Mouse (Mus musculus) embryonic facial prominence, embryonic 11.5 days (tissue): Measurements from ENCODE around the gene Lrmda. TPM values are rescaled to one million over a fixed set of nuclear protein-coding genes. Genes with fewer than 3 reads are reported as not detected.

Source experiments
- ATAC-seq: fragments of 200-750 bp; cut with Nextera tagmentation; replicated peaks from 2 replicates; pipeline ENCODE4 v1.8.0; 2017; ENCODE audit warnings: low read depth; ENCODE audit not compliant: insufficient number of reproducible peaks, low FRiP score, low TSS enrichment
- DNase-seq: peaks from one replicate; pipeline ENCODE4 v3.0.0-alpha.2; 2015; ENCODE audit warnings: low spot score
- H3K27ac ChIP-seq: fragments of 300-500 bp; sonication (generic); replicated peaks from 2 replicates; pipeline ENCODE4 v1.5.1; 2014; ENCODE audit warnings: mild to moderate bottlenecking, low read depth, low read length, control low read depth
- H3K27me3 ChIP-seq: fragments of 300-500 bp; sonication (generic); 2 replicates; pipeline ENCODE4 v1.6.1; 2014; ENCODE audit warnings: mild to moderate bottlenecking, low read length, moderate library complexity, mixed read lengths; ENCODE audit not compliant: control insufficient read depth, insufficient read depth
- H3K36me3 ChIP-seq: fragments of 300-500 bp; sonication (generic); replicated peaks from 2 replicates; pipeline ENCODE4 v1.6.1; 2014; ENCODE audit warnings: low read depth, mild to moderate bottlenecking, low read length, moderate library complexity, mixed read lengths; ENCODE audit not compliant: control insufficient read depth, insufficient read depth
- H3K4me1 ChIP-seq: fragments of 300-500 bp; sonication (generic); 2 replicates; pipeline ENCODE4 v1.6.1; 2014; ENCODE audit warnings: low read length, mixed read lengths; ENCODE audit not compliant: control insufficient read depth, insufficient read depth
- H3K4me2 ChIP-seq: fragments of 300-500 bp; sonication (generic); 2 replicates; pipeline ENCODE4 v1.6.1; 2014; ENCODE audit warnings: low read depth, mild to moderate bottlenecking, control low read depth, low read length, moderate library complexity
- H3K4me3 ChIP-seq: fragments of 300-500 bp; sonication (generic); 2 replicates; pipeline ENCODE4 v1.5.1; 2014; ENCODE audit warnings: low read depth, low read length, control low read depth
- H3K9ac ChIP-seq: fragments of 300-500 bp; sonication (generic); replicated peaks from 2 replicates; pipeline ENCODE4 v1.6.1; 2014; ENCODE audit warnings: mild to moderate bottlenecking, control low read depth, low read length
- H3K9me3 ChIP-seq: fragments of 300-500 bp; sonication (generic); replicated peaks from 2 replicates; pipeline ENCODE4 v1.6.1; 2016; ENCODE audit warnings: mild to moderate bottlenecking, low read length, inconsistent platforms, mixed read lengths; ENCODE audit not compliant: control insufficient read depth
- WGBS: fragments of 180-500 bp; shearing (Covaris S2); extraction: QIAGEN DNeasy Blood & Tissue Kit; methylation state at CpG from one replicate; pipeline ENCODE4 v1.1.7; 2014; 5-methylcytosine and 5-hydroxymethylcytosine counted together
- polyA plus RNA-seq: library from polyadenylated mRNA; unstranded; fragments of >200 nt; fragmentation: Nextera tagmentation; extraction: Ambion mirVana; gene quantifications from 2 replicates; pipeline ENCODE4 v1.2.1, GENCODE M21; 2014

The Lrmda gene
- polyA plus RNA-seq, 1 experiment from 2014 or later = 0.22 TPM

GRCm38 (mm10) chr14:22822942-22823341 lies 803.4 kb downstream of the Lrmda start:
- no peaks in the 10 kb centered on the region for H3K36me3 ChIP-seq
- no peaks in the 10 kb centered on the region for H3K27me3 ChIP-seq
- H3K9me3 ChIP-seq = no peaks in the 10 kb centered on the region
- DNase-seq (no peak), ATAC-seq (no peak)
- 73% methylated on average over 3 of the region's 3 CpGs for WGBS
- H3K4me1 ChIP-seq = no peaks in the 10 kb centered on the region
- H3K4me3 ChIP-seq = no peak overlapping the region
- H3K27ac ChIP-seq = no peak overlapping the region
- H3K4me2 ChIP-seq = no peak overlapping the region
- no peak overlapping the region for H3K9ac ChIP-seq

- no peak overlapping the region for H3K4me3 ChIP-seq
- ATAC-seq (no peak), DNase-seq (no peak)
- no peaks in the 10 kb centered on the region for H3K36me3 ChIP-seq
- no peak overlapping the region for H3K9ac ChIP-seq
- WGBS = 78% methylated on average over 3 of the region's 3 CpGs
- no peaks in the 10 kb centered on the region for H3K4me1 ChIP-seq
- H3K27ac ChIP-seq = no peak overlapping the region
- H3K4me2 ChIP-seq = no peak overlapping the region
- no peaks in the 10 kb centered on the region for H3K27me3 ChIP-seq
- no peaks in the 10 kb centered on the region for H3K9me3 ChIP-seq
Observed at GRCm38 (mm10) chr14:22826825-22827224, 807.3 kb downstream of the Lrmda start.

GRCm38 (mm10) chr14:22837058-22837457 lies 817.5 kb downstream of the Lrmda start:
- DNase-seq (no peak), ATAC-seq (no peak)
- Histone ChIP-seq H3K4me2 (no peak overlapping the region), H3K36me3 (no peaks in the 10 kb centered on the region), H3K27ac (no peak overlapping the region), H3K4me3 (no peak overlapping the region), H3K9ac (no peak overlapping the region), H3K9me3 (no peaks in the 10 kb centered on the region), H3K27me3 (no peaks in the 10 kb centered on the region), H3K4me1 (no peaks in the 10 kb centered on the region)

- no peaks in the 10 kb centered on the region for H3K36me3 ChIP-seq
- ATAC-seq (no peak), DNase-seq (no peak)
- H3K27ac ChIP-seq = no peak overlapping the region
- no peaks in the 10 kb centered on the region for H3K4me1 ChIP-seq
- H3K27me3 ChIP-seq = no peaks in the 10 kb centered on the region
- no peak overlapping the region for H3K4me3 ChIP-seq
- H3K9me3 ChIP-seq = no peaks in the 10 kb centered on the region
- no peak overlapping the region for H3K9ac ChIP-seq
- no peak overlapping the region for H3K4me2 ChIP-seq
- WGBS = 85% methylated on average over 4 of the region's 4 CpGs
Observed at GRCm38 (mm10) chr14:22841136-22841535, 821.6 kb downstream of the Lrmda start.

- ATAC-seq (no peak), DNase-seq (no peak)
- H3K27ac ChIP-seq = no peak overlapping the region
- no peak overlapping the region for H3K9ac ChIP-seq
- H3K36me3 ChIP-seq = no peaks in the 10 kb centered on the region
- no peak overlapping the region for H3K4me2 ChIP-seq
- no peak overlapping the region for H3K4me3 ChIP-seq
- H3K9me3 ChIP-seq = no peaks in the 10 kb centered on the region
- H3K27me3 ChIP-seq = no peaks in the 10 kb centered on the region
- H3K4me1 ChIP-seq = no peaks in the 10 kb centered on the region
Observed at GRCm38 (mm10) chr14:22844006-22844405, 824.5 kb downstream of the Lrmda start.

GRCm38 (mm10) chr14:22845401-22845800 lies 825.9 kb downstream of the Lrmda start:
- ATAC-seq = no peak
- Histone ChIP-seq H3K27me3 (no peaks in the 10 kb centered on the region), H3K9me3 (no peaks in the 10 kb centered on the region), H3K4me1 (no peaks in the 10 kb centered on the region), H3K4me2 (no peak overlapping the region), H3K36me3 (no peaks in the 10 kb centered on the region), H3K27ac (no peak overlapping the region), H3K9ac (no peak overlapping the region), H3K4me3 (no peak overlapping the region)
- 77% methylated on average over 4 of the region's 4 CpGs for WGBS
- no peak for DNase-seq

- Histone ChIP-seq H3K36me3 (no peaks in the 10 kb centered on the region), H3K4me3 (no peak overlapping the region), H3K9me3 (no peaks in the 10 kb centered on the region), H3K9ac (no peak overlapping the region), H3K4me2 (no peak overlapping the region), H3K27me3 (no peaks in the 10 kb centered on the region), H3K4me1 (no peaks in the 10 kb centered on the region), H3K27ac (no peak overlapping the region)
- DNase-seq (no peak), ATAC-seq (no peak)
- 88% methylated on average over 5 of the region's 5 CpGs for WGBS
Observed at GRCm38 (mm10) chr14:22847011-22847786, 827.7 kb downstream of the Lrmda start.

GRCm38 (mm10) chr14:22849108-22849507 lies 829.6 kb downstream of the Lrmda start:
- H3K9ac ChIP-seq = no peak overlapping the region
- 91% methylated on average over 2 of the region's 2 CpGs for WGBS

More at GRCm38 (mm10) chr14:22849108-22849507, 829.6 kb downstream of the Lrmda start:
- H3K9me3 ChIP-seq = no peaks in the 10 kb centered on the region
- H3K27ac ChIP-seq = no peak overlapping the region
- H3K36me3 ChIP-seq = no peaks in the 10 kb centered on the region
- H3K4me3 ChIP-seq = no peak overlapping the region
- no peak overlapping the region for H3K4me2 ChIP-seq
- no peak for ATAC-seq
- no peaks in the 10 kb centered on the region for H3K4me1 ChIP-seq
- H3K27me3 ChIP-seq = no peaks in the 10 kb centered on the region
- DNase-seq = no peak
